Mouse (Mus musculus) lung, postnatal 0 days (tissue): Measurements from ENCODE around the gene Glp2r. TPM values are rescaled to one million over a fixed set of nuclear protein-coding genes. Genes with fewer than 3 reads are reported as not detected.

Source experiments
- ATAC-seq: fragments of 200-750 bp; cut with Nextera tagmentation; 2 replicates; pipeline ENCODE4 v1.8.0; 2017; ENCODE audit warnings: moderate library complexity
- DNase-seq: peaks from one replicate; pipeline ENCODE4 v3.0.0-alpha.2; 2016; ENCODE audit warnings: low spot score
- H3K27ac ChIP-seq: fragments of 300-500 bp; sonication (generic); 2 replicates; pipeline ENCODE4 v1.5.1; 2014; ENCODE audit warnings: antibody characterized with exemption, mild to moderate bottlenecking, low read length, mixed read lengths
- H3K27me3 ChIP-seq: fragments of 300-500 bp; sonication (generic); replicated peaks from 2 replicates; pipeline ENCODE4 v1.6.1; 2014; ENCODE audit warnings: low read length, mixed read lengths; ENCODE audit not compliant: insufficient read depth
- H3K36me3 ChIP-seq: fragments of 300-500 bp; sonication (generic); 2 replicates; pipeline ENCODE4 v1.6.1; 2014; ENCODE audit warnings: low read length, mixed read lengths; ENCODE audit not compliant: insufficient read depth
- H3K4me1 ChIP-seq: fragments of 300-500 bp; sonication (generic); 2 replicates; pipeline ENCODE4 v1.6.1; 2014; ENCODE audit warnings: antibody characterized with exemption, low read depth, low read length, mixed read lengths; ENCODE audit not compliant: insufficient read depth
- H3K4me2 ChIP-seq: fragments of 300-500 bp; sonication (generic); replicated peaks from 2 replicates; pipeline ENCODE4 v1.6.1; 2014; ENCODE audit warnings: low read depth, mild to moderate bottlenecking, low read length, moderate library complexity, mixed read lengths
- H3K4me3 ChIP-seq: fragments of 300-500 bp; sonication (generic); 2 replicates; pipeline ENCODE4 v1.5.1; 2014; ENCODE audit warnings: low read depth, low read length
- H3K9ac ChIP-seq: fragments of 300-500 bp; sonication (generic); replicated peaks from 2 replicates; pipeline ENCODE4 v1.6.1; 2014; ENCODE audit warnings: low read depth, mild to moderate bottlenecking
- H3K9me3 ChIP-seq: fragments of 300-500 bp; sonication (generic); 2 replicates; pipeline ENCODE4 v1.6.1; 2016; ENCODE audit warnings: low read length, mixed read lengths
- CTCF ChIP-seq: IDR thresholded peaks from 2 replicates; pipeline ENCODE4 v1.5.1; 2016; ENCODE audit warnings: antibody characterized with exemption, mild to moderate bottlenecking
- EP300 ChIP-seq: IDR thresholded peaks from 2 replicates; pipeline ENCODE4 v1.6.1; 2016; ENCODE audit warnings: antibody characterized with exemption, mild to moderate bottlenecking, control low read depth
- WGBS: fragments of 180-500 bp; shearing (Covaris S2); extraction: QIAGEN DNeasy Blood & Tissue Kit; methylation state at CpG from one replicate; pipeline ENCODE4 v1.1.7; 2014; 5-methylcytosine and 5-hydroxymethylcytosine counted together
- polyA plus RNA-seq: library from polyadenylated mRNA; unstranded; fragments of >200 nt; fragmentation: Nextera tagmentation; extraction: Ambion mirVana; gene quantifications from 2 replicates; pipeline ENCODE4 v1.2.1, GENCODE M21; 2015

Gene Glp2r
- polyA plus RNA-seq, 1 experiment from 2014 or later = not detected

GRCm38 (mm10) chr11:67668460-67669007 lies 102.4 kb downstream of the Glp2r start:
- 75% methylated on average over 3 of the region's 3 CpGs for WGBS
- ATAC-seq (no peak), DNase-seq (no peak)
- no peak overlapping the region for H3K4me3 ChIP-seq
- TF ChIP-seq CTCF (no peak), EP300 (no peak)
- H3K4me1 ChIP-seq = peaks cover 16% of the 10 kb centered on the region; the same call in 1 of the 2 replicates
- H3K36me3 ChIP-seq = no peaks in the 10 kb centered on the region
- peak overlapping the region; percentile 80; the same call in 1 of the 2 replicates for H3K27ac ChIP-seq
- no peak overlapping the region for H3K9ac ChIP-seq
- no peaks in the 10 kb centered on the region for H3K9me3 ChIP-seq
- no peaks in the 10 kb centered on the region for H3K27me3 ChIP-seq
- no peak overlapping the region for H3K4me2 ChIP-seq

- H3K36me3 ChIP-seq = no peaks in the 10 kb centered on the region
- H3K9ac ChIP-seq = no peak overlapping the region
- no peak overlapping the region for H3K4me3 ChIP-seq
- H3K27me3 ChIP-seq = no peaks in the 10 kb centered on the region
- no peaks in the 10 kb centered on the region for H3K9me3 ChIP-seq
- H3K4me1 ChIP-seq = peaks cover 16% of the 10 kb centered on the region; the same call in 1 of the 2 replicates
- H3K27ac ChIP-seq = peak overlapping the region; percentile 80
- peak; percentile 65 for DNase-seq
- WGBS = 49% methylated on average over 13 of the region's 13 CpGs
- peak; percentile 100 for TF ChIP-seq EP300
- TF ChIP-seq CTCF = no peak
- H3K4me2 ChIP-seq = no peak overlapping the region
- ATAC-seq = peak; percentile 94
Measured at GRCm38 (mm10) chr11:67667531-67668332, 103.2 kb downstream of the Glp2r start.

- no peak overlapping the region for H3K9ac ChIP-seq
- WGBS = 82% methylated on average over 5 of the region's 5 CpGs
- peaks cover 16% of the 10 kb centered on the region; the same call in 1 of the 2 replicates for H3K4me1 ChIP-seq
- no peak overlapping the region for H3K27ac ChIP-seq
- no peaks in the 10 kb centered on the region for H3K27me3 ChIP-seq
- H3K9me3 ChIP-seq = no peaks in the 10 kb centered on the region
- DNase-seq (no peak), ATAC-seq (no peak)
- TF ChIP-seq CTCF = no peak
- no peak for TF ChIP-seq EP300
- no peaks in the 10 kb centered on the region for H3K36me3 ChIP-seq
- H3K4me2 ChIP-seq = no peak overlapping the region
- no peak overlapping the region for H3K4me3 ChIP-seq
Measured at GRCm38 (mm10) chr11:67666129-67666528, 104.8 kb downstream of the Glp2r start.

GRCm38 (mm10) chr11:67664918-67665317 lies 106.0 kb downstream of the Glp2r start:
- WGBS = 87% methylated on average over 6 of the region's 6 CpGs
- no peak overlapping the region for H3K4me3 ChIP-seq
- no peak for ATAC-seq

GRCm38 (mm10) chr11:67664261-67664660 lies 106.7 kb downstream of the Glp2r start:
- no peak overlapping the region for H3K9ac ChIP-seq
- whole genome bisulfite sequencing = 95% methylated on average over 3 of the region's 3 CpGs
- TF ChIP-seq CTCF (no peak), EP300 (no peak)
- H3K27ac ChIP-seq = no peak overlapping the region
- ATAC-seq (no peak), DNase-seq (no peak)
- H3K9me3 ChIP-seq = no peaks in the 10 kb centered on the region
- peaks cover 16% of the 10 kb centered on the region; the same call in 1 of the 2 replicates for H3K4me1 ChIP-seq
- H3K27me3 ChIP-seq = no peaks in the 10 kb centered on the region
- no peak overlapping the region for H3K4me3 ChIP-seq
- no peaks in the 10 kb centered on the region for H3K36me3 ChIP-seq
- H3K4me2 ChIP-seq = no peak overlapping the region

More at GRCm38 (mm10) chr11:67664918-67665317, 106.0 kb downstream of the Glp2r start:
- Histone ChIP-seq H3K9ac (no peak overlapping the region), H3K36me3 (no peaks in the 10 kb centered on the region), H3K4me2 (no peak overlapping the region), H3K4me1 (peaks cover 16% of the 10 kb centered on the region; the same call in 1 of the 2 replicates), H3K27ac (no peak overlapping the region), H3K9me3 (no peaks in the 10 kb centered on the region), H3K27me3 (no peaks in the 10 kb centered on the region)
- no peak for TF ChIP-seq CTCF
- no peak for TF ChIP-seq EP300
- DNase-seq = no peak

- no peak overlapping the region for H3K9ac ChIP-seq
- no peak overlapping the region for H3K27ac ChIP-seq
- no peak overlapping the region for H3K4me3 ChIP-seq
- no peaks in the 10 kb centered on the region for H3K27me3 ChIP-seq
- DNase-seq (no peak), ATAC-seq (no peak)
- H3K4me1 ChIP-seq = peaks cover 14% of the 10 kb centered on the region; the same call in 1 of the 2 replicates
- 91% methylated on average over 4 of the region's 4 CpGs for WGBS
- TF ChIP-seq EP300 = no peak
- no peak for TF ChIP-seq CTCF
- no peaks in the 10 kb centered on the region for H3K9me3 ChIP-seq
- H3K4me2 ChIP-seq = no peak overlapping the region
- no peaks in the 10 kb centered on the region for H3K36me3 ChIP-seq
Measured at GRCm38 (mm10) chr11:67663437-67663836, 107.5 kb downstream of the Glp2r start.
